Mouse (Mus musculus): ENCODE measurements at regions not wholly inside any gene's neighbourhood (a gene's known extent, or its start where the extent isn't known, plus 50 kb on each side); places are given as distances from the start of the nearest gene placed in this dataset.

- TF ChIP-seq MAFK (IDR thresholded peaks at IDR 0.05; ENCODE audit: insufficient read depth, low read depth, low read length) (no peak), CHD2 (IDR thresholded peaks at IDR 0.05; ENCODE audit: low read depth, low read length) (no peak), HCFC1 (IDR thresholded peaks at IDR 0.05; ENCODE audit: borderline replicate concordance, insufficient read depth, low read length) (no peak), ZNF384 (IDR thresholded peaks at IDR 0.05; ENCODE audit: low read depth, low read length) (no peak), ZC3H11A (IDR thresholded peaks at IDR 0.05; ENCODE audit: borderline replicate concordance, low read depth, low read length) (no peak)
Observed at GRCm38 (mm10) chr2:144127082-144128037, 94.5 kb downstream of the Banf2 start.

Data from ES-E14 (cell line).